Mouse (Mus musculus) intestine, embryonic 14.5 days (tissue): ENCODE measurements around the gene Adamts18. TPM values are rescaled to one million over a fixed set of nuclear protein-coding genes. Genes with fewer than 3 reads are reported as not detected.

ENCODE experiments used
- ATAC-seq: fragments of 200-750 bp; cut with Nextera tagmentation; replicated peaks from 2 replicates; pipeline ENCODE4 v1.8.0; 2017; ENCODE audit warnings: low read depth, moderate number of reproducible peaks, moderate TSS enrichment, moderate library complexity; ENCODE audit not compliant: low FRiP score, low TSS enrichment
- DNase-seq: peaks from one replicate; pipeline ENCODE4 v3.0.0-alpha.2; 2018; ENCODE audit warnings: low spot score
- H3K27ac ChIP-seq: fragments of 300-500 bp; sonication (generic); 2 replicates; pipeline ENCODE4 v1.5.1; 2014; ENCODE audit warnings: low read depth, mild to moderate bottlenecking, control low read depth
- H3K27me3 ChIP-seq: fragments of 300-500 bp; sonication (generic); replicated peaks from 2 replicates; pipeline ENCODE4 v1.6.1; 2014; ENCODE audit warnings: low read length, control low read depth; ENCODE audit not compliant: control insufficient read depth, insufficient read depth
- H3K36me3 ChIP-seq: fragments of 300-500 bp; sonication (generic); 2 replicates; pipeline ENCODE4 v1.6.1; 2014; ENCODE audit warnings: low read length, control low read depth; ENCODE audit not compliant: control insufficient read depth, insufficient read depth
- H3K4me1 ChIP-seq: fragments of 300-500 bp; sonication (generic); replicated peaks from 2 replicates; pipeline ENCODE4 v1.6.1; 2014; ENCODE audit warnings: low read length, control low read depth, mixed read lengths; ENCODE audit not compliant: control insufficient read depth, insufficient read depth
- H3K4me2 ChIP-seq: fragments of 300-500 bp; sonication (generic); 2 replicates; pipeline ENCODE4 v1.6.1; 2014; ENCODE audit warnings: low read length
- H3K4me3 ChIP-seq: fragments of 300-500 bp; sonication (generic); 2 replicates; pipeline ENCODE4 v1.5.1; 2014; ENCODE audit warnings: low read depth, low read length, control low read depth, mixed read lengths
- H3K9ac ChIP-seq: fragments of 300-500 bp; sonication (generic); 2 replicates; pipeline ENCODE4 v1.6.1; 2014; ENCODE audit warnings: mild to moderate bottlenecking, low read length
- H3K9me3 ChIP-seq: fragments of 300-500 bp; sonication (generic); 2 replicates; pipeline ENCODE4 v1.6.1; 2016; ENCODE audit warnings: low read length, control low read depth; ENCODE audit not compliant: control insufficient read depth
- WGBS: fragments of 180-500 bp; shearing (Covaris S2); extraction: QIAGEN DNeasy Blood & Tissue Kit; methylation state at CpG from one replicate; pipeline ENCODE4 v1.1.7; 2014; 5-methylcytosine and 5-hydroxymethylcytosine counted together
- polyA plus RNA-seq: library from polyadenylated mRNA; unstranded; fragments of >200 nt; fragmentation: Nextera tagmentation; extraction: Ambion mirVana; gene quantifications from 2 replicates; pipeline ENCODE4 v1.2.1, GENCODE M21; 2014

Adamts18 gene
- polyA plus RNA-seq, 1 experiment from 2014 or later = 0.58 TPM

- 72% methylated on average over 12 of the region's 12 CpGs for WGBS
- Histone ChIP-seq H3K4me3 (no peak overlapping the region), H3K27me3 (no peaks in the 10 kb centered on the region), H3K9me3 (0 out of 2 replicates have a peak, but pooled peaks cover 2% of the 10 kb centered on the region), H3K36me3 (no peaks in the 10 kb centered on the region), H3K9ac (no peak overlapping the region), H3K4me1 (no peaks in the 10 kb centered on the region), H3K4me2 (no peak overlapping the region), H3K27ac (no peak overlapping the region)
- no peak for ATAC-seq
- DNase-seq = no peak
Measured at GRCm38 (mm10) chr8:113873446-113874120, 25.0 kb upstream of the Adamts18 start.

DNA sequence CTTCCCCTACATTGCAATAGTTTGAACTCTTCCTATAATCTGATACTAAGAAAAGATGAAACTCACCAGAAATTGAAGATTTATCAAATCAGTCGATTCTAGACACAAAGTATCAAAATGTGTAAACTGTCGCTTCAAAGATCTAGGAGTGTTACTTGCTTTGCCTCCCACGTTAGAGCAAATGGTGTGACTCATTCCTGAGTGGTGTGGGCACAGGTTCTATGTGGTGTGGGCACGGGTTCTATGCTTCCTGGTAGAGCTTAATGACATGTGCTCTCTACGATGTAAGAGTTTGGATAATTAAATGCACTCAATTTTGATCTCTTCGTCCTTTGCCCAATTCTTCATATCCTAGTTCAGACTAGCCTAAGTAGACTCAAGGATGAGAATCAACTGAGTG lies 23.9 kb upstream of the Adamts18 start:
- ATAC-seq = no peak
- Histone ChIP-seq H3K36me3 (no peaks in the 10 kb centered on the region), H3K4me2 (no peak overlapping the region), H3K27me3 (no peaks in the 10 kb centered on the region), H3K9me3 (0 out of 2 replicates have a peak, but pooled peaks cover 2% of the 10 kb centered on the region), H3K9ac (no peak overlapping the region), H3K27ac (no peak overlapping the region), H3K4me1 (no peaks in the 10 kb centered on the region), H3K4me3 (no peak overlapping the region)
- no peak for DNase-seq
- WGBS = 87% methylated on average over 6 of the region's 6 CpGs

GRCm38 (mm10) chr8:113866530-113866929 lies 18.0 kb upstream of the Adamts18 start:
- H3K9ac ChIP-seq = no peak overlapping the region
- 0 out of 2 replicates have a peak, but pooled peaks cover 5% of the 10 kb centered on the region for H3K9me3 ChIP-seq
- ATAC-seq = no peak
- no peaks in the 10 kb centered on the region for H3K27me3 ChIP-seq
- no peak overlapping the region for H3K4me3 ChIP-seq
- no peaks in the 10 kb centered on the region for H3K4me1 ChIP-seq
- DNase-seq = no peak
- WGBS = 76% methylated on average over 4 of the region's 4 CpGs
- H3K4me2 ChIP-seq = no peak overlapping the region
- no peaks in the 10 kb centered on the region for H3K36me3 ChIP-seq
- no peak overlapping the region for H3K27ac ChIP-seq

GRCm38 (mm10) chr8:113865326-113866093 lies 17.0 kb upstream of the Adamts18 start:
- ATAC-seq (no peak), DNase-seq (no peak)
- Histone ChIP-seq H3K27ac (no peak overlapping the region), H3K4me2 (no peak overlapping the region), H3K36me3 (no peaks in the 10 kb centered on the region), H3K4me1 (no peaks in the 10 kb centered on the region), H3K4me3 (no peak overlapping the region), H3K27me3 (no peaks in the 10 kb centered on the region), H3K9me3 (0 out of 2 replicates have a peak, but pooled peaks cover 4% of the 10 kb centered on the region), H3K9ac (no peak overlapping the region)
- 76% methylated on average over 13 of the region's 13 CpGs for WGBS

- H3K9ac ChIP-seq = no peak overlapping the region
- ATAC-seq = no peak
- 86% methylated on average over 12 of the region's 12 CpGs for WGBS
Measured at GRCm38 (mm10) chr8:113859890-113860683, 11.5 kb upstream of the Adamts18 start.

DNA sequence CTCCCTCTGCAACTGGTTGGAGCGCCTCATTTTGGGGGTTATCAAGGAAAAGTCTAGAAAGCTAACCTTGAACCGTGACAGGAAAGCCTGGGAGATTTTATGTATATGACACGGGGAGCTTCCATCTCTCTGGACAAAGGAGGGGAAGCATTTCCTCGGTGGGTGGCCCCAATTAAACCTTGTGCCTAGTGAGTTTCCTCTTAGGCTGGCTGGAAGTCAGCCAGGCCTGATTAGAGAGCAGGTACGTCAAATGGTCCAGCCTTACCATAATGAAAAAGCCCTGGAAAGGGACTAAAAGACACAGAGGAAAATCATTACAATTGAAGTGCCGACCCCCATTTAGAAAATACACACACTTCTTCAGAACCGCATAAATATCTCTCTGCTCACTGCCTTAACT lies 10.3 kb upstream of the Adamts18 start:
- H3K9ac ChIP-seq = no peak overlapping the region
- H3K36me3 ChIP-seq = no peaks in the 10 kb centered on the region
- H3K9me3 ChIP-seq = 0 out of 2 replicates have a peak, but pooled peaks cover under 1% of the 10 kb centered on the region
- no peak overlapping the region for H3K27ac ChIP-seq
- H3K4me2 ChIP-seq = no peak overlapping the region
- no peak overlapping the region for H3K4me3 ChIP-seq
- 59% methylated on average over 7 of the region's 7 CpGs for WGBS
- ATAC-seq (no peak), DNase-seq (no peak)
- H3K27me3 ChIP-seq = no peaks in the 10 kb centered on the region
- H3K4me1 ChIP-seq = no peaks in the 10 kb centered on the region

More at GRCm38 (mm10) chr8:113859890-113860683, 11.5 kb upstream of the Adamts18 start:
- H3K27ac ChIP-seq = no peak overlapping the region
- no peaks in the 10 kb centered on the region for H3K4me1 ChIP-seq
- no peak overlapping the region for H3K4me2 ChIP-seq
- no peaks in the 10 kb centered on the region for H3K36me3 ChIP-seq
- H3K4me3 ChIP-seq = no peak overlapping the region
- no peak for DNase-seq
- H3K27me3 ChIP-seq = no peaks in the 10 kb centered on the region
- 0 out of 2 replicates have a peak, but pooled peaks cover 3% of the 10 kb centered on the region for H3K9me3 ChIP-seq

- Histone ChIP-seq H3K4me3 (no peak overlapping the region), H3K36me3 (no peaks in the 10 kb centered on the region), H3K27ac (no peak overlapping the region), H3K9me3 (0 out of 2 replicates have a peak, but pooled peaks cover 6% of the 10 kb centered on the region), H3K4me2 (no peak overlapping the region), H3K27me3 (peaks cover 4% of the 10 kb centered on the region; the same call in 1 of the 2 replicates), H3K9ac (no peak overlapping the region), H3K4me1 (no peaks in the 10 kb centered on the region)
- no peak for ATAC-seq
- no peak for DNase-seq
- 82% methylated on average over 8 of the region's 8 CpGs for WGBS
Measured at GRCm38 (mm10) chr8:113854622-113855293, 6.2 kb upstream of the Adamts18 start.

- H3K9me3 ChIP-seq = 0 out of 2 replicates have a peak, but pooled peaks cover 6% of the 10 kb centered on the region
- H3K27me3 ChIP-seq = peaks cover 13% of the 10 kb centered on the region
- H3K36me3 ChIP-seq = no peaks in the 10 kb centered on the region
- H3K27ac ChIP-seq = no peak overlapping the region
- 0 out of 2 replicates have a peak, but pooled peaks cover 3% of the 10 kb centered on the region for H3K4me1 ChIP-seq
- H3K9ac ChIP-seq = no peak overlapping the region
- WGBS = 59% methylated on average over 4 of the region's 4 CpGs
- no peak for DNase-seq
- no peak for ATAC-seq
- H3K4me3 ChIP-seq = no peak overlapping the region
- no peak overlapping the region for H3K4me2 ChIP-seq
Measured at GRCm38 (mm10) chr8:113853714-113854113, 5.2 kb upstream of the Adamts18 start.
